Mouse (Mus musculus): ENCODE measurements at regions not wholly inside any gene's neighbourhood (a gene's known extent, or its start where the extent isn't known, plus 50 kb on each side); places are given as distances from the start of the nearest gene placed in this dataset.

DNA sequence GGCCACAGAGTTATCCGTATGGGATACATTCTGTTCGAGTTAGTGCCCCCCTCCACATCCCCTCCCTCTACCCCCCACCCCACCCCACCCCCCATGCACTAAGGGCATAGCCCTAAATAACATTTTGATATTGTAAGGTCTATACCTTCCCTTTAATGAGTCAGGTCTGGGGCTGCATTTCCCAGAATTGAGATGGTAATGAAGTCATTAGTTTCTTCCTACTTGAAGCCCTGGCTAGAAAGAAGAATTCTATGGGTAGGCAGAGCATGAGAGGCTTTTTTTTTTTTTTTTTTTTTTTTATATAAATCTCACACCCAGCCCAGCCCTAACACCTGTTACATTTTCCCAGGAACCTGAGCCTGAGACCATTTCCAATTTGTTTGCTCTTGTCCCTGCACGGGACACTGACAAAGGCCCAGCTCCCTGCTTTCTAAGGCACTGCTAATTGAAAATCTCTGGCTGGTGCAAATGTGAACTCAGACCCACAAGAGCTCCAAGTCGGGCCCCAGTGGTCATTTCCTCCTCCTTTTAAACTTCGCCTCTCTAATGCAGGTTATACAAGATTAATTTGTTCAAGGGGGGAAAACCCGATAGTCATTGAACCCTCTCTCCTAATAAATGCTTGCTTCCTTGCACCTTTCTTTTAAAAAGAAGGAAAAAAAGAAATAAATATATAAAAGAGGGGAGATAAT lies 106.5 kb upstream of the Id4 start:
- DNase-seq (ENCODE audit: extremely low spot score, low read depth, low spot score): no peak

DNA sequence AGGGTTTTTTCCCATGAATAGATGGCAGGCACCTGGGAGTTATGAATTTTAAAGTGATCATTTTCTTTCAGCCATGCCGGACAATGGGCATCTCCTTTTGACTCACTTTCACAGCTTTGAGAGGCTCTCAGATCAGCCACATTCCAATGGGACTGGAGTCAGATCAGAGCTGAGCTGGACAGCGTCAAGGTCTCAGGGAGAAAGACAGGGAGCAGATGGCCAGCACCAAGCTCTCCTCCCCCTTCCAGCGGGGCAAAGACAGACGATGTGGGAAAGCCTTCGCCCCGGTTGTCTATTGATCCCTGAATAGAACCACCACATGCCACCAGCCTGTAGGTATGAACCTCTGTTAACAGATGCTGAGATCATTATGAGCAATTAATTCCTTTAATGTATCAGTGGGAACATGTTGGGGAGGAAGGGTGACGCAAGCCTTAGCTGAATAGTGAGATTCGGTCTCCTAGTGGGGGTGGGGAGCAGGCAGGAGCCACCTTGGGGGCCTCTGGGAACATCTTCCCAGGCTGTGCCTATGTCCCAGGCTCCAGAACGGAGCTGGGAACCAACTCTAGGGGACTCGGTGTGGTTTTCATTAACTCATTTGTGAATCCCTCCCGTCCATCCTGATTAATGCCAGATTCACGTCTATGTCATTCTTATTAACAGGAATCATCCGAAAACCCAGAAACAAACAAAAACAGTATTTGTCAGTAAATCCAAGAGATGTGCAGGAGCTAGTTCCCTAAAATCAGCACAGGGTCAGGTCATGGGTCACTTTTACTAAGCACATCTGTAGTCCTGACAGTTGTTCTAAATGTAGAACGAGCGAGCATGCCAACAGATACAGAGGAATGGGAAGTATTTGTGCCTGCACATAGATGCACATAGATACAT lies 101.8 kb upstream of the Id4 start:
- no peak for DNase-seq (ENCODE audit: extremely low spot score, low read depth, low spot score)

DNA sequence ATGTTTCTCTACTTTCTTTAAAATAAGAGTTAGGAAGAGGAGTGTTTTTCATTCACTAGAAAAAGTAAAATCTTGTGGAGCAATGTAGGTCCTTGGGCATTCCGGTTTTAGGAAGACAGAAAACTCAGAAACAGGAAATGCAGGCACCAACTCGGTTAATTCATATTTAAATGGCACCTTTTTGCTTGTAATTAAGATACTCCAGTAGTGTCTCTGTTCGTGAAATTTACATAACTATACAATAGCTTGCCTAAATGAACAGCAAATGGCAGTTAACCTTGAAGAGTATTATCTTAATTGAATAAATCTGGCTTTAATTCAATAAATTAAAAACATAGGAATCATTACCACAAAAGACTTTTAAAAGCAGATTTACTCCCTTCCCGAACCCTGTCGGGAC lies 100.9 kb upstream of the Id4 start:
- no peak for DNase-seq (ENCODE audit: extremely low spot score, low read depth, low spot score)

DNA sequence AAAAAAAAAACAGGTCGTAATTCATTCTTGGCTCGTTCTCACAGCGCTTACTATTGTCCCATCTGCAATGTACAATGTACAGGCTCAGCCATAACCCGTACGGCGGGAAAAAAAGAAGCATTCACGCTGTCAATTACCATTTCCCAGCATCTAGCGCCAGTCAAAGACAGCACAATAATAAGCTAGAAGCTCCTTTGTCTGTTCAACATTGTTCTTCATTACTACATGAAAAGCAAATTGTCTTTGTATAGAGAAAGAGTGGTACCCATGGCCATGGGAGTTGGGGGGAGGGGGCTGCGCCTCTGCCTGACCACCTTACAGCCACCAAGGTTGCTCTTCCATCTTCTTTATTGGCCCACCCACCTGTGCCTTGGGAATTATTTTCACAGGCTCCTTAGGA lies 99.7 kb upstream of the Id4 start:
- no peak for DNase-seq (ENCODE audit: extremely low spot score, low read depth, low spot score)

DNA sequence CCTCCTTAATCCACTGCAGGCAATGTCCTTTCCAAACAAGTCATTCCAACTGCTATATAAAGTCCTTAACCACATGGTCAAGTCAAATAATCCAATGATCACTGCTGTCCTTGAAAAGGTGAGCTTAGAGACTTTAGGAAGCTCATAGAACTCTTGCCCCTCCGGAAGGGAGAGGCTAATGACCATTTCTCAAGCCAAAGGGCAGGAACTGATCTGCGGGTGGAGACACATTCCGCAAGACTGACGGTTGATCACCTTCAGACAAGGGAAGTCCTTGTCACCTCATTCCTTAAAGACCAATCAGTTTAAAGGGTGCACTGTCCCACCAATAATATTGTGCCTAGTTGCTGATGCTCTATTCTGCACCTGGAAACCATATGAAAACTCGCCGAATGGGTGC lies 96.4 kb upstream of the Id4 start:
- no peak for DNase-seq (ENCODE audit: extremely low spot score, low read depth, low spot score)

DNA sequence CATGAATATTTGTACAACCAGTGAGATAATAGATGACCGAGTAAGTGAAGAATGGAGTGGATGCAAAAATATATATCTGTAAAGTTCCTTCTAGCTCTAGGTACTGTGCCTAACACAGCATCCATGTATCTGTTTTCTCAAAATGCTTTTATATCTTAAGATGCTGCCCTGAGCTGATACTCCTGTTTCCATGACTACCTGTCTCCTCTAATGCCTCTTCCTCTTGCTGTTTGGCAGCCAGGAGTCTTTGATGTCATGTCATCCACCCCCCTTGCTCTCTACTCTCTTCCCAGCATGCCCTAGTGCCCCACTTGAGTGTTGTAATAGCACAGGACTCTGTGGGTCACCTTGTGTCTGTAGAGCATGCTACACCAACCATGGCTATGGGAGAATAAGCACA lies 95.2 kb upstream of the Id4 start:
- no peak for DNase-seq (ENCODE audit: extremely low spot score, low read depth, low spot score)

DNA sequence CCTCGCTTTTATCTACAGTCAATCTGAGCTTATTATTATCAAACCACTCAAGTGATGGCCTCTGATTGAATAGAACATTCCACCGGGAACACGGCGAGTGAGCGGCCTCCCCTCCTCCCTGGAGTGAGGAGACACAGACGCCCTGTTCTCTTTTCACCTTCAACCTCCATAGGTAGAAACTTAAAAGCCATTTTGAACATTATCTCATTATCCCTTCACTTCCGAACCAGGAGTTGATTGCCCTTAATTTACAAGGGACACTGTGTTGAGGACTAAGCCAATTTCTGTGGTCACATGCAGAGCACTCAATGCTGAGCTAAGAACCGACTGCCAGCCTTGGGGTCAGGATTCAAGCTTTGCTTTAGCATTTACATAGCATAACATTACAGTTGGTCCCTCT lies 93.1 kb upstream of the Id4 start:
- no peak for DNase-seq (ENCODE audit: extremely low spot score, low read depth, low spot score)

DNA sequence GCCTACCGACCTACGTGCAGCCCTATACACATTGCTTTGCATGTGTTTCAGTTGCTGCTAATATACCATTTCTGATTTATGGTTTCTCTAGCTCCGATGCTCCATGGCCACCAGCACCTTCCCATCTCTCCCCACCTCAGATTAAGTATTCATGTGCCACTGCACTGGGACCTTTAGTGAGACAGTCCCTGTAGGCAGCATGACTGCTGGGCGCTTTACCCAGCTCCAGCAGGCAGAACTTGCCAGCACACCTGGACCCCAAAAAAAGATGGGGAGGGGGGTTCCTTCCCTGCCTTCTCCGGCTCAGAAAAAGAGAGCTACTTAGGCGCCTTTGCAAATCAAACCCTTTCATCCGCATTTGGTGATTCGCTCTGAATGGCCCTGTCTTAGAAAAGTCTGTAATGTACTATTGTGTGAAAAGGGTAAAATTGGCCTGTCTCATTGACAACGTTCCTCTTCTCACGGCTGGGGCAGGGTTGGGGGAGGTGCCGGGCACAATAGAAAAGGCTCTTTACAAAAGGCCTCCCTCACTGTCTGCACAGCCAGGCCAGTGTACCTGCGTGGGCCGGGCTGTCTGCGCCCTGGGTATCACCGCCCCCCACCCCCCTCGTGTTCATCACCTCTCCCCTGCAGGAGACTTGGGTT lies 89.6 kb upstream of the Id4 start:
- no peak for DNase-seq (ENCODE audit: extremely low spot score, low read depth, low spot score)

DNA sequence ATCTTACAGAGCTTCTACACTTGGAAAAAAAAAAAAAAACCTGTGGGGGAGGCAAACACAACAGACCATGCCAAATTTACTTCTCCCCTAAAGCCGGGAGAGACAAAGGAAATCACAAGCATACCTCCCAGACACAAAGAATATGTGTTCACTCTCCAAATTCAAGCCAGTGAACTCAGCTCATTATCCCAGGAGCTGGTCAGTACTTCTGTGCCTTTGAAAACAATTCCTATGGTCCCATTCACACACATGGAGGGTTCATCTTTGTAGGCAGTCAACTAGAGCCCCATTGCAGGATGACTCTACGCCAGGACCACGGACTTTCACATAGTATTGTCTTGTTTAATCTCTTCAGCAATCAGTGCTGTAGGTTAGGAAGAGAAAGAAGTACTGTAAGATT lies 89.0 kb upstream of the Id4 start:
- no peak for DNase-seq (ENCODE audit: extremely low spot score, low read depth, low spot score)

DNA sequence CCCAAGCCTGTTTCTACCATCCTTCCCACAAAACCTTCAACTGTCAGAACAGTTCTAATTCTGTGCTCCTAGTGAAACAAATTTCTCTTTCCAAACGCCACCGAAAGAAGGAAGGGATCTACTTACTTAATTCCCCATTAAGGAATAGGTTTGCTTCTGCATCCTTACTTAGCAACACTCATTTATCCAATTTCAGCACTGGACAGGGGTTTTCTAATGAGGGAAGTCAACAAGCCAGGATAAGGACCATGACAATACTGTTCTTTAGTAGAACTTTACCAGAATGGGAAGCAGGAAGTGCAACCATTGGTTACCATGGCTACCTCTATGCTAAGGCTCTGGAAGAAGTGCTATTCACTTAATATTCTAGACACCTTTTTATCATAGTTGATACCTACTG lies 68.6 kb upstream of the Id4 start:
- no peak for DNase-seq (ENCODE audit: extremely low spot score, low read depth, low spot score)

DNA sequence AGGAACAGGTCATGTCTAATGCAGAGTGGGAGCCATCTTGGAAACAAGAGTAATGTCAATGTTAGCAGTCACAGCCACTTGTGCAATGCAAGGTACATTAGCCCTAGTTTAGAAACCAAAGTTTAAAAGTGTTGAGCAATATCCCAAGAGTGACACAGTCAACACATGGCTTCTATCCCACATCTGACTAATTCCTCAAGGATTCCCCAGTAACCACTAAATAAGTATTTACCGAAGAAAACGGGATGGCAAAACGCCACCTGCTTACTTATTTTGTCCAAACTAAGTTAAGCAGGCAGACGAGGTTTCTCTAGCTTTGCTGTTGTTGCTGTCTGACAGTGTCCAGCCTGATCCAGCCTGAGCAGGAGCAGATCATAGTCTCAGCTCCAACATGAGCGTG lies 67.1 kb upstream of the Id4 start:
- DNase-seq (ENCODE audit: extremely low spot score, low read depth, low spot score): no peak

DNA sequence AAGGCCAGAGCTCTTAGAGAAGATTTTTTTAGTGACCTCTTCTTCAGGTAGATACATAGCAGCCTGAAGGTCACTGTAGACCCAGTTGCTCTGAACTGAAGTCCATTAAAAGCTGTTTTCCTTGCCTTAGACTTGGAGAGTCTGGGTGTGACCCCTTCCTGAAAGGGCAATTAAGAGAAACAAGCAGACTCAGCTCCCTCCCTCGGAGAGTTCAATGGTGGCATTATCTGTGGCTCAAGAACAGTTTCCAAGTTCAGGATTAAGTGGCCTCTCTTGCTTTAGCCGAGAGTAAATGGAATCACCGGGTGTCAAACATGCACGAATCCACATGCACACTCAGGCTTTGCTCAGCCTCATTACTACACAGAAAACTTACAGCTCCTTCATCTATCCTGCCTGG lies 53.2 kb upstream of the Id4 start:
- DNase-seq (ENCODE audit: extremely low spot score, low read depth, low spot score): no peak

All from hindlimb bud, embryonic 11.5 days (tissue).